Mouse (Mus musculus): ENCODE results near the gene S100a8.

S100a8 gene

GRCm38 (mm10) chr3:90683929-90684328 is 15.2 kb downstream of the S100a8 start:
- no peak for DNase-seq

GRCm38 (mm10) chr3:90686835-90687234 is 18.1 kb downstream of the S100a8 start:
- no peak for DNase-seq

GRCm38 (mm10) chr3:90693496-90693895 is 24.7 kb downstream of the S100a8 start:
- DNase-seq: no peak

- no peak for DNase-seq
Observed at GRCm38 (mm10) chr3:90695613-90696012, 26.8 kb downstream of the S100a8 start, which contains the start of gene S100a9. S100a9 (minus strand) TSS chr3:90695721.

GRCm38 (mm10) chr3:90702244-90702643 is 33.5 kb downstream of the S100a8 start:
- DNase-seq: no peak

- peak; percentile 37 to 43 for DNase-seq
Observed at GRCm38 (mm10) chr3:90708523-90709202, 39.9 kb downstream of the S100a8 start.

- peak; percentile 88 to 90 for DNase-seq
Observed at GRCm38 (mm10) chr3:90709591-90710460, 41.0 kb downstream of the S100a8 start.
